Mouse (Mus musculus): ENCODE data around the gene Asb8. TPM values are rescaled to one million over a fixed set of nuclear protein-coding genes. Genes with fewer than 3 reads are reported as not detected.
A peak's percentile ranks its signal among the peaks of the same experiment; 100 is the strongest.

Gene Asb8
- polyA plus RNA-seq, 1 experiment from 2014 or later, result 71.8 TPM

GRCm38 (mm10) chr15:98166963-98167644 lies 1.7 kb upstream of the Asb8 start, which contains the start of gene Ccdc184:
TSS of gene Ccdc184 (plus strand) at chr15:98167158.
- Histone ChIP-seq H3K9me3 (ENCODE audit: control insufficient read depth, low read length) (no peaks in the 10 kb centered on the region), H3K4me3 (replicated peaks; ENCODE audit: low read depth, low read length) (peak within 1 kb of the TSS; percentile 59), H3K27me3 (ENCODE audit: control insufficient read depth, insufficient read depth, low read length) (peaks cover 6% of the 10 kb centered on the region; the same call in 1 of the 2 replicates), H3K4me1 (ENCODE audit: control insufficient read depth, insufficient read depth, low read length) (peaks cover 33% of the 10 kb centered on the region), H3K4me2 (ENCODE audit: low read length) (peak within 1 kb of the TSS; percentile 81), H3K27ac (replicated peaks; ENCODE audit: low read depth, low read length) (peak within 1 kb of the TSS; percentile 91), H3K9ac (replicated peaks; ENCODE audit: low read length) (peak within 1 kb of the TSS; percentile 66), H3K36me3 (ENCODE audit: control insufficient read depth, insufficient read depth, low read length) (no peaks in the 10 kb centered on the region)
- 1% methylated on average over 18 of the region's 18 CpGs for WGBS
- peak; percentile 78 for ATAC-seq (ENCODE audit: low FRiP score, low TSS enrichment)
- peak; percentile 60 for DNase-seq

DNA sequence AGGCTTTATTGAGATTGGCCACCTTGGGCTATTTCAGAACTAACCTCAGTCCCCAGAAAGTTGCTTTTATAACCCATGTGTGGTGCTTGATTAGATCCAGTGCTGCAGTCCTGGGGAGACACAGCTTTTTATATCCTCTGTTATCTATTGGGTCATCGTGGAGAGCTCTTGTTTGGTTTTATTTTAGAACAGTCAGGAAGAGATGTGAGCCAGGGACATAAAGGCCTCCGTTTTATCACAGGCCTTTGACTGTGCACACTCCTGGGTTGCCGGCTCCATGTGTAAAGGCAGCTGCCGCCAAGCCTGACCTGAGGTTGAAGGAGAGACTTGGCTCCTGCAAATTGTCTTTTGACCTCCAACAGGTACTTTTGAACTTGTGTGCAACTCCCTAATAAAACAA lies 2.9 kb downstream of the Asb8 start:
- Histone ChIP-seq H3K4me2 (ENCODE audit: low read length) (no peak overlapping the region), H3K27ac (replicated peaks; ENCODE audit: low read depth, low read length) (no peak overlapping the region), H3K9me3 (ENCODE audit: control insufficient read depth, low read length) (no peaks in the 10 kb centered on the region), H3K4me1 (ENCODE audit: control insufficient read depth, insufficient read depth, low read length) (peaks cover 6% of the 10 kb centered on the region; the same call in 1 of the 2 replicates), H3K36me3 (ENCODE audit: control insufficient read depth, insufficient read depth, low read length) (no peaks in the 10 kb centered on the region), H3K4me3 (replicated peaks; ENCODE audit: low read depth, low read length) (no peak overlapping the region), H3K9ac (replicated peaks; ENCODE audit: low read length) (no peak overlapping the region), H3K27me3 (ENCODE audit: control insufficient read depth, insufficient read depth, low read length) (no peaks in the 10 kb centered on the region)
- WGBS, result 85% methylated on average over 4 of the region's 4 CpGs
- DNase-seq, result no peak
- no peak for ATAC-seq (ENCODE audit: low FRiP score, low TSS enrichment)

GRCm38 (mm10) chr15:98161026-98161805 lies 4.2 kb downstream of the Asb8 start:
- H3K27me3 ChIP-seq (ENCODE audit: control insufficient read depth, insufficient read depth, low read length), result no peaks in the 10 kb centered on the region
- peaks cover 1% of the 10 kb centered on the region; the same call in 1 of the 2 replicates for H3K4me1 ChIP-seq (ENCODE audit: control insufficient read depth, insufficient read depth, low read length)
- WGBS, result 61% methylated on average over 19 of the region's 19 CpGs
- no peaks in the 10 kb centered on the region for H3K36me3 ChIP-seq (ENCODE audit: control insufficient read depth, insufficient read depth, low read length)
- no peak overlapping the region for H3K27ac ChIP-seq (replicated peaks; ENCODE audit: low read depth, low read length)
- H3K4me3 ChIP-seq (replicated peaks; ENCODE audit: low read depth, low read length), result no peak overlapping the region
- H3K4me2 ChIP-seq (ENCODE audit: low read length), result no peak overlapping the region
- DNase-seq (no peak), ATAC-seq (ENCODE audit: low FRiP score, low TSS enrichment) (no peak)
- no peak overlapping the region for H3K9ac ChIP-seq (replicated peaks; ENCODE audit: low read length)
- no peaks in the 10 kb centered on the region for H3K9me3 ChIP-seq (ENCODE audit: control insufficient read depth, low read length)

DNA sequence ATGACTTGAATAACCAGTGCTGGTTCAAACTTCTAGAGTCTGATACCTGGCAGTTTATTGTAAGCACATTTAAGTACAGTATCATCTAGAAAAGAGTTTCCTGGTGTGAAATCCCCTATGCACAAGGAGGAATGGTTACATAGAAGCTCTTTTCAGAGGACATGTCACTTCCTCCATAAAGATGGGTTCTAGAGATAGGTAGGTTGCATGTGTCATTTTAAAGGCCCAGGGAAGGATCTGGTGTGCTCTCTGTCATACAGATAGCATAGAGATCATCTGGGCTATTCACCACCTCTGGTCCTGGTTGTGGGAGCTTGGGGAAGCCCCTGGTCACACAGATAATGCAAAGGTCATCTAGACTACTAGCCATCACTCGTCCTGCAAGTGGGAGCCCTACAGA lies 8.2 kb downstream of the Asb8 start:
- Histone ChIP-seq H3K4me3 (replicated peaks; ENCODE audit: low read depth, low read length) (no peak overlapping the region), H3K4me2 (ENCODE audit: low read length) (no peak overlapping the region), H3K27me3 (ENCODE audit: control insufficient read depth, insufficient read depth, low read length) (no peaks in the 10 kb centered on the region), H3K9ac (replicated peaks; ENCODE audit: low read length) (no peak overlapping the region), H3K36me3 (ENCODE audit: control insufficient read depth, insufficient read depth, low read length) (no peaks in the 10 kb centered on the region), H3K27ac (replicated peaks; ENCODE audit: low read depth, low read length) (no peak overlapping the region), H3K9me3 (ENCODE audit: control insufficient read depth, low read length) (no peaks in the 10 kb centered on the region), H3K4me1 (ENCODE audit: control insufficient read depth, insufficient read depth, low read length) (no peaks in the 10 kb centered on the region)
- 75% methylated on average over 1 of the region's 1 CpGs for WGBS
- ATAC-seq (ENCODE audit: low FRiP score, low TSS enrichment) (no peak), DNase-seq (no peak)

DNA sequence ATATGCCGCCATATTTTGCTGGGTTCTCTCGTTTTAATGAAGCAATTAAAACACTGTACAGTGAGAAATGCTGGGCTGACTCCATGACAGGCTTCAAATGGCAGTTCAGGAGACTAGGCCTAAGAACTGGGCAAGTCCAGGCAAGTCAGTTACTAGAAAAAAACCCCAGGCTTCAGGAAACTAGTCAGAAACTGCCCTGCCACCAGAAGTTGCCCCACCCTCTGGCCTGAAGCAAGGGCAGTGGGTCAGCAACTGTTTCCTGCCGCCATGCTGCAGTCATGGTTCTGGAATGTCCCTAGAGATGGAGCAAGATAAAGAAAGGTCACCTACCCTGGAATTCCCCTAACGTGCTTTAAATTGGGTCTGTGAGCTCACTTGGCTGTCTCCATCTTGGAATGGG lies 9.5 kb downstream of the Asb8 start:
- ATAC-seq (ENCODE audit: low FRiP score, low TSS enrichment) (no peak), DNase-seq (no peak)
- WGBS, result 85% methylated on average over 4 of the region's 4 CpGs
- H3K4me2 ChIP-seq (ENCODE audit: low read length), result no peak overlapping the region
- H3K27me3 ChIP-seq (ENCODE audit: control insufficient read depth, insufficient read depth, low read length), result no peaks in the 10 kb centered on the region
- H3K36me3 ChIP-seq (ENCODE audit: control insufficient read depth, insufficient read depth, low read length), result no peaks in the 10 kb centered on the region
- no peak overlapping the region for H3K4me3 ChIP-seq (replicated peaks; ENCODE audit: low read depth, low read length)
- no peak overlapping the region for H3K27ac ChIP-seq (replicated peaks; ENCODE audit: low read depth, low read length)
- H3K4me1 ChIP-seq (ENCODE audit: control insufficient read depth, insufficient read depth, low read length), result no peaks in the 10 kb centered on the region
- no peak overlapping the region for H3K9ac ChIP-seq (replicated peaks; ENCODE audit: low read length)
- no peaks in the 10 kb centered on the region for H3K9me3 ChIP-seq (ENCODE audit: control insufficient read depth, low read length)

- DNase-seq (no peak), ATAC-seq (ENCODE audit: low FRiP score, low TSS enrichment) (no peak)
- H3K27me3 ChIP-seq (ENCODE audit: control insufficient read depth, insufficient read depth, low read length), result no peaks in the 10 kb centered on the region
- no peaks in the 10 kb centered on the region for H3K36me3 ChIP-seq (ENCODE audit: control insufficient read depth, insufficient read depth, low read length)
- H3K4me3 ChIP-seq (replicated peaks; ENCODE audit: low read depth, low read length), result no peak overlapping the region
- H3K9me3 ChIP-seq (ENCODE audit: control insufficient read depth, low read length), result no peaks in the 10 kb centered on the region
- H3K4me1 ChIP-seq (ENCODE audit: control insufficient read depth, insufficient read depth, low read length), result no peaks in the 10 kb centered on the region
- WGBS, result 87% methylated on average over 5 of the region's 5 CpGs
- no peak overlapping the region for H3K27ac ChIP-seq (replicated peaks; ENCODE audit: low read depth, low read length)
- no peak overlapping the region for H3K9ac ChIP-seq (replicated peaks; ENCODE audit: low read length)
- no peak overlapping the region for H3K4me2 ChIP-seq (ENCODE audit: low read length)
Observed at GRCm38 (mm10) chr15:98155272-98155671, 10.2 kb downstream of the Asb8 start.

GRCm38 (mm10) chr15:98154631-98155030 lies 10.8 kb downstream of the Asb8 start:
- no peak for ATAC-seq (ENCODE audit: low FRiP score, low TSS enrichment)
- Histone ChIP-seq H3K36me3 (ENCODE audit: control insufficient read depth, insufficient read depth, low read length) (no peaks in the 10 kb centered on the region), H3K27ac (replicated peaks; ENCODE audit: low read depth, low read length) (no peak overlapping the region), H3K4me2 (ENCODE audit: low read length) (no peak overlapping the region), H3K9me3 (ENCODE audit: control insufficient read depth, low read length) (no peaks in the 10 kb centered on the region), H3K9ac (replicated peaks; ENCODE audit: low read length) (no peak overlapping the region), H3K27me3 (ENCODE audit: control insufficient read depth, insufficient read depth, low read length) (no peaks in the 10 kb centered on the region), H3K4me1 (ENCODE audit: control insufficient read depth, insufficient read depth, low read length) (no peaks in the 10 kb centered on the region), H3K4me3 (replicated peaks; ENCODE audit: low read depth, low read length) (no peak overlapping the region)
- DNase-seq, result no peak
- 91% methylated on average over 3 of the region's 3 CpGs for WGBS

DNA sequence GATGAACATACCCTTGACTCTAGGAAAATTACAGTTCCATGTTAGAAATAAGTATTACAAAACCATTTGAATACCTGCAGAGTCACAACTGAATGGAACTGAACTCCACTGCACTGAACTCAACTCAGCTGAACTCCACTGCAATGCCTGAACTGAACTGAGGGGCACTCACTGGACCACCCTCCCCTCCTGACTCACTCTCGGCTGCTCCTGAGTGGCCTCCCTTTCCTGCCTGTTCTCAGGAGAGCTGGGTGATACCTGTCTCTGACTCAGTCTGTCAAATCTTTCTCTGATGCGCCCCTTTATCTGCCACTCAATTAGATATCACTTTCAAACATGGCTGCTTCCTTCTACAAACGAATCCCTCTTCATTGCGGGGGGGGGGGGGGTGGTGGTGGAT lies 11.3 kb downstream of the Asb8 start:
- 52% methylated on average over 4 of the region's 4 CpGs for WGBS
- no peak overlapping the region for H3K27ac ChIP-seq (replicated peaks; ENCODE audit: low read depth, low read length)
- no peaks in the 10 kb centered on the region for H3K9me3 ChIP-seq (ENCODE audit: control insufficient read depth, low read length)
- no peak for DNase-seq
- no peaks in the 10 kb centered on the region for H3K36me3 ChIP-seq (ENCODE audit: control insufficient read depth, insufficient read depth, low read length)
- H3K27me3 ChIP-seq (ENCODE audit: control insufficient read depth, insufficient read depth, low read length), result no peaks in the 10 kb centered on the region
- no peak overlapping the region for H3K4me3 ChIP-seq (replicated peaks; ENCODE audit: low read depth, low read length)
- H3K4me1 ChIP-seq (ENCODE audit: control insufficient read depth, insufficient read depth, low read length), result no peaks in the 10 kb centered on the region
- no peak overlapping the region for H3K4me2 ChIP-seq (ENCODE audit: low read length)
- no peak for ATAC-seq (ENCODE audit: low FRiP score, low TSS enrichment)
- no peak overlapping the region for H3K9ac ChIP-seq (replicated peaks; ENCODE audit: low read length)

- Histone ChIP-seq H3K36me3 (ENCODE audit: control insufficient read depth, insufficient read depth, low read length) (no peaks in the 10 kb centered on the region), H3K27me3 (ENCODE audit: control insufficient read depth, insufficient read depth, low read length) (no peaks in the 10 kb centered on the region), H3K4me1 (ENCODE audit: control insufficient read depth, insufficient read depth, low read length) (no peaks in the 10 kb centered on the region), H3K9me3 (ENCODE audit: control insufficient read depth, low read length) (no peaks in the 10 kb centered on the region), H3K4me3 (replicated peaks; ENCODE audit: low read depth, low read length) (no peak overlapping the region), H3K27ac (replicated peaks; ENCODE audit: low read depth, low read length) (no peak overlapping the region), H3K4me2 (ENCODE audit: low read length) (no peak overlapping the region), H3K9ac (replicated peaks; ENCODE audit: low read length) (no peak overlapping the region)
- peak; percentile 84 for DNase-seq
- 33% methylated on average over 3 of the region's 3 CpGs for WGBS
- no peak for ATAC-seq (ENCODE audit: low FRiP score, low TSS enrichment)
Observed at GRCm38 (mm10) chr15:98153625-98154024, 11.8 kb downstream of the Asb8 start.

Measured in midbrain, embryonic 14.5 days (tissue).